Mouse (Mus musculus): ENCODE data around the gene Mmp10.

DNA sequence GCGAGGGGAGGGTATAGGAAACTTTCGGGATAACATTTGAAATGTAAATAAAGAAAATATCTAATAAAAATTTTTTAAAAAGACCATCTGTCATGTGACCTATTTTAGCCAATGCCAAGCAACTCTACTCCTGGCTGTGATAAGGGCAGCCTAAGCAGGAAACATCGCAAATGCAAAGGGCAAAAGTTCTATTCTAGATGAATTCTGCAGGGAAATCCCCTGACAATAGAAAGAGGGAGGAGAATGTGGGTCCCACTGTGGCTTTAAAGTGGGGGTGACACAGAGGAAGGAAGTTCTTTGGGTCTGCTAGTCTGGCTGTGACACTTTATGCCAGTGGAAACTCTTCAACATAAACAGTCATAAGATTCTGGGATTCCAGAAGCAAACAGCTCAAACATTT lies 51.4 kb downstream of the Mmp10 start:
- TF ChIP-seq KAT2A (conservative IDR thresholded peaks at IDR 0.05; ENCODE audit: low read depth, low read length) (no peak), MXI1 (IDR thresholded peaks at IDR 0.05; ENCODE audit: low read depth, low read length) (no peak), HCFC1 (IDR thresholded peaks at IDR 0.05; ENCODE audit: low read depth, low read length) (no peak), POLR2AphosphoS2 (IDR thresholded peaks at IDR 0.05; ENCODE audit: low read length) (no peak), EP300 (IDR thresholded peaks at IDR 0.05; ENCODE audit: low read depth in 1 of 2, low read length in 2 of 2) (no peak), POLR2A (IDR thresholded peaks at IDR 0.05; ENCODE audit: control insufficient read depth in 1 of 2, insufficient read depth in 1 of 2, low read depth in 1 of 2, low read length in 2 of 2, poor library complexity in 1 of 2) (no peak), CTCF (IDR thresholded peaks at IDR 0.05 in 2 of 3, conservative IDR thresholded peaks at IDR 0.05 in 1 of 3; ENCODE audit: control insufficient read depth in 1 of 3, insufficient read depth in 1 of 3, low read depth in 2 of 3, low read length in 3 of 3, poor library complexity in 1 of 3, severe bottlenecking in 1 of 3) (no peak), ZC3H11A (IDR thresholded peaks at IDR 0.05; ENCODE audit: low read depth, low read length) (no peak), ZKSCAN1 (IDR thresholded peaks at IDR 0.05; ENCODE audit: low read depth, low read length) (no peak), ELF1 (IDR thresholded peaks at IDR 0.05; ENCODE audit: low read depth, low read length) (no peak), RAD21 (IDR thresholded peaks at IDR 0.05; ENCODE audit: low read depth, low read length) (no peak), GABPA (IDR thresholded peaks at IDR 0.05; ENCODE audit: low read depth, low read length) (no peak), CHD2 (IDR thresholded peaks at IDR 0.05; ENCODE audit: low read length) (no peak), MAX (IDR thresholded peaks at IDR 0.05; ENCODE audit: low read length) (no peak)
